Mouse (Mus musculus) limb, embryonic 14.5 days (tissue): Measurements from ENCODE around the gene Oxsm. TPM values are rescaled to one million over a fixed set of nuclear protein-coding genes. Genes with fewer than 3 reads are reported as not detected.

Experiments
- ATAC-seq: fragments of 200-750 bp; cut with Nextera tagmentation; 2 replicates; pipeline ENCODE4 v1.8.0; 2017; ENCODE audit warnings: low read depth, moderate number of reproducible peaks, moderate TSS enrichment; ENCODE audit not compliant: low FRiP score
- DNase-seq: peaks from one replicate; pipeline ENCODE4 v3.0.0-alpha.2; 2015; ENCODE audit warnings: low spot score
- H3K27ac ChIP-seq: fragments of 300-500 bp; sonication (generic); replicated peaks from 2 replicates; pipeline ENCODE4 v1.5.1; 2014; ENCODE audit warnings: low read depth, mild to moderate bottlenecking, low read length, moderate library complexity, mixed read lengths
- H3K27me3 ChIP-seq: fragments of 300-500 bp; sonication (generic); 2 replicates; pipeline ENCODE4 v1.6.1; 2014; ENCODE audit warnings: low read length, mixed read lengths; ENCODE audit not compliant: control insufficient read depth, insufficient read depth
- H3K36me3 ChIP-seq: fragments of 300-500 bp; sonication (generic); 2 replicates; pipeline ENCODE4 v1.6.1; 2014; ENCODE audit warnings: mild to moderate bottlenecking, low read length, moderate library complexity, mixed read lengths; ENCODE audit not compliant: control insufficient read depth, insufficient read depth
- H3K4me1 ChIP-seq: fragments of 300-500 bp; sonication (generic); 2 replicates; pipeline ENCODE4 v1.6.1; 2014; ENCODE audit warnings: antibody characterized with exemption, low read length, mixed read lengths; ENCODE audit not compliant: control insufficient read depth, insufficient read depth
- H3K4me2 ChIP-seq: fragments of 300-500 bp; sonication (generic); replicated peaks from 2 replicates; pipeline ENCODE4 v1.6.1; 2014; ENCODE audit warnings: low read depth, mild to moderate bottlenecking, low read length, moderate library complexity; ENCODE audit not compliant: severe bottlenecking
- H3K4me3 ChIP-seq: fragments of 300-500 bp; sonication (generic); replicated peaks from 2 replicates; pipeline ENCODE4 v1.5.1; 2014; ENCODE audit warnings: low read length
- H3K9ac ChIP-seq: fragments of 300-500 bp; sonication (generic); 2 replicates; pipeline ENCODE4 v1.6.1; 2014; ENCODE audit warnings: mild to moderate bottlenecking, low read depth, low read length, moderate library complexity; ENCODE audit not compliant: severe bottlenecking
- H3K9me3 ChIP-seq: fragments of 300-500 bp; sonication (generic); 2 replicates; pipeline ENCODE4 v1.6.1; 2016; ENCODE audit warnings: low read length; ENCODE audit not compliant: control insufficient read depth
- POLR2A ChIP-seq: fragments of 200-500 bp; IDR thresholded peaks from 2 replicates; pipeline ENCODE4 v1.8.0; 2012; ENCODE audit warnings: inconsistent platforms, mild to moderate bottlenecking, moderate library complexity, borderline replicate concordance; ENCODE audit not compliant: insufficient read depth, insufficient read length; ENCODE audit errors: extremely low read depth
- WGBS: fragments of 180-500 bp; shearing (Covaris S2); extraction: QIAGEN DNeasy Blood & Tissue Kit; methylation state at CpG from one replicate; pipeline ENCODE4 v1.1.7; 2014; 5-methylcytosine and 5-hydroxymethylcytosine counted together
- polyA plus RNA-seq, 2 experiments: library from polyadenylated mRNA; depleted of rRNA in 1 of 2; stranded (reverse) in 1 of 2; unstranded in 1 of 2; fragments of >200 nt; fragmentation: Nextera tagmentation in 1 of 2; extraction: Ambion mirVana in 1 of 2; gene quantifications; 2 replicates each; pipeline versions ENCODE4 v1.2.1 to v1.2.3; 2012 to 2014

The Oxsm gene
- polyA plus RNA-seq, 2 experiments = 1.9 to 4.6 TPM

- H3K4me1 ChIP-seq = peaks cover 11% of the 10 kb centered on the region
- TF ChIP-seq POLR2A = no peak
- no peaks in the 10 kb centered on the region for H3K27me3 ChIP-seq
- H3K27ac ChIP-seq = no peak overlapping the region
- ATAC-seq (no peak), DNase-seq (peak; percentile 67)
- 59% methylated on average over 4 of the region's 4 CpGs for WGBS
- no peaks in the 10 kb centered on the region for H3K9me3 ChIP-seq
- no peak overlapping the region for H3K4me3 ChIP-seq
- H3K9ac ChIP-seq = no peak overlapping the region
- H3K36me3 ChIP-seq = no peaks in the 10 kb centered on the region
- no peak overlapping the region for H3K4me2 ChIP-seq
Measured at GRCm38 (mm10) chr14:16196518-16196917, 53.1 kb downstream of the Oxsm start.

GRCm38 (mm10) chr14:16195486-16195885, 54.1 kb downstream of the Oxsm start:
- Histone ChIP-seq H3K9ac (no peak overlapping the region), H3K4me3 (no peak overlapping the region), H3K27me3 (no peaks in the 10 kb centered on the region), H3K4me1 (peaks cover 3% of the 10 kb centered on the region), H3K9me3 (no peaks in the 10 kb centered on the region), H3K4me2 (no peak overlapping the region), H3K27ac (no peak overlapping the region), H3K36me3 (no peaks in the 10 kb centered on the region)
- 52% methylated on average over 1 of the region's 1 CpGs for WGBS
- no peak for DNase-seq
- no peak for ATAC-seq
- TF ChIP-seq POLR2A = no peak

GRCm38 (mm10) chr14:16194125-16194524, 55.5 kb downstream of the Oxsm start:
- Histone ChIP-seq H3K4me3 (no peak overlapping the region), H3K4me1 (no peaks in the 10 kb centered on the region), H3K9me3 (no peaks in the 10 kb centered on the region), H3K36me3 (no peaks in the 10 kb centered on the region), H3K4me2 (no peak overlapping the region), H3K27me3 (no peaks in the 10 kb centered on the region), H3K27ac (no peak overlapping the region), H3K9ac (no peak overlapping the region)
- TF ChIP-seq POLR2A = no peak
- 71% methylated on average over 1 of the region's 1 CpGs for WGBS
- ATAC-seq = no peak
- DNase-seq = no peak

GRCm38 (mm10) chr14:16189142-16189541, 60.5 kb downstream of the Oxsm start:
- no peak for TF ChIP-seq POLR2A
- no peaks in the 10 kb centered on the region for H3K36me3 ChIP-seq
- ATAC-seq (no peak), DNase-seq (no peak)
- no peaks in the 10 kb centered on the region for H3K9me3 ChIP-seq
- no peaks in the 10 kb centered on the region for H3K4me1 ChIP-seq
- H3K4me2 ChIP-seq = no peak overlapping the region
- no peak overlapping the region for H3K27ac ChIP-seq
- H3K4me3 ChIP-seq = no peak overlapping the region
- 85% methylated on average over 1 of the region's 1 CpGs for WGBS
- no peak overlapping the region for H3K9ac ChIP-seq
- no peaks in the 10 kb centered on the region for H3K27me3 ChIP-seq

Other genes with a start within 250 kb of the Oxsm start
- 22.1 and 22.8 TPM in 2 replicates for gene Ngly1, start 528 bp downstream of the Oxsm start, polyA plus RNA-seq (2012; rRNA removed)
- gene Ngly1, start 528 bp downstream of the Oxsm start, polyA plus RNA-seq (2014; fragmentation: Nextera tagmentation; extraction: Ambion mirVana) = 45.3 and 47.3 TPM in 2 replicates
- 52.9 and 73.0 TPM in 2 replicates for gene Top2b, start 115.4 kb upstream of the Oxsm start, polyA plus RNA-seq (2012; rRNA removed)
- gene Top2b, start 115.4 kb upstream of the Oxsm start, polyA plus RNA-seq (2014; fragmentation: Nextera tagmentation; extraction: Ambion mirVana) = 91.9 and 100 TPM in 2 replicates